Mouse (Mus musculus): Measurements from ENCODE around the gene Cacna1s. TPM values are rescaled to one million over a fixed set of nuclear protein-coding genes. Genes with fewer than 3 reads are reported as not detected.
A peak's percentile ranks its signal among the peaks of the same experiment; 100 is the strongest.

Cacna1s gene
- polyA plus RNA-seq (2014; fragmentation: Nextera tagmentation; extraction: Ambion mirVana) = 0.17 and 0.21 TPM in 2 replicates

- Histone ChIP-seq H3K4me2 (ENCODE audit: low read depth, severe bottlenecking) (no peak within 1 kb of the TSS), H3K9me3 (ENCODE audit: control insufficient read depth, low read length) (no peaks in the 10 kb centered on the region), H3K4me1 (ENCODE audit: control insufficient read depth, insufficient read depth, low read length) (peaks cover 8% of the 10 kb centered on the region; the same call in 1 of the 2 replicates), H3K27ac (replicated peaks; ENCODE audit: low read depth, low read length) (no peak within 1 kb of the TSS), H3K9ac (ENCODE audit: low read length) (no peak within 1 kb of the TSS), H3K27me3 (ENCODE audit: control insufficient read depth, insufficient read depth, low read length) (peaks cover 27% of the 10 kb centered on the region), H3K36me3 (ENCODE audit: control insufficient read depth, insufficient read depth, low read length) (no peaks in the 10 kb centered on the region), H3K4me3 (ENCODE audit: low read depth, low read length) (no peak within 1 kb of the TSS)
- DNase-seq (ENCODE audit: low spot score) (no peak), ATAC-seq (ENCODE audit: insufficient number of reproducible peaks, low FRiP score, low TSS enrichment, low read depth) (no peak)
- 23% methylated on average over 11 of the region's 11 CpGs for WGBS
These were observed at the start of gene Cacna1s for GRCm38 (mm10) chr1:136052547-136052946. TSS of gene Cacna1s (plus strand) at chr1:136052750.

- no peak within 1 kb of the TSS for H3K9ac ChIP-seq (ENCODE audit: low read length)
- H3K4me2 ChIP-seq (ENCODE audit: low read depth, severe bottlenecking) = peak within 1 kb of the TSS; percentile 80
- ATAC-seq (ENCODE audit: insufficient number of reproducible peaks, low FRiP score, low TSS enrichment, low read depth) (no peak), DNase-seq (ENCODE audit: low spot score) (no peak)
- H3K27ac ChIP-seq (replicated peaks; ENCODE audit: low read depth, low read length) = no peak within 1 kb of the TSS
- H3K4me3 ChIP-seq (ENCODE audit: low read depth, low read length) = no peak within 1 kb of the TSS
- H3K36me3 ChIP-seq (ENCODE audit: control insufficient read depth, insufficient read depth, low read length) = no peaks in the 10 kb centered on the region
- no peaks in the 10 kb centered on the region for H3K9me3 ChIP-seq (ENCODE audit: control insufficient read depth, low read length)
- WGBS = 67% methylated on average over 3 of the region's 3 CpGs
- no peaks in the 10 kb centered on the region for H3K4me1 ChIP-seq (ENCODE audit: control insufficient read depth, insufficient read depth, low read length)
- peaks cover 5% of the 10 kb centered on the region for H3K27me3 ChIP-seq (ENCODE audit: control insufficient read depth, insufficient read depth, low read length)
These were observed 46.2 kb upstream of the Cacna1s start, which contains the start of gene Igfn1 for GRCm38 (mm10) chr1:136006292-136006748. TSS of gene Igfn1 (minus strand) at chr1:136006342.

DNA sequence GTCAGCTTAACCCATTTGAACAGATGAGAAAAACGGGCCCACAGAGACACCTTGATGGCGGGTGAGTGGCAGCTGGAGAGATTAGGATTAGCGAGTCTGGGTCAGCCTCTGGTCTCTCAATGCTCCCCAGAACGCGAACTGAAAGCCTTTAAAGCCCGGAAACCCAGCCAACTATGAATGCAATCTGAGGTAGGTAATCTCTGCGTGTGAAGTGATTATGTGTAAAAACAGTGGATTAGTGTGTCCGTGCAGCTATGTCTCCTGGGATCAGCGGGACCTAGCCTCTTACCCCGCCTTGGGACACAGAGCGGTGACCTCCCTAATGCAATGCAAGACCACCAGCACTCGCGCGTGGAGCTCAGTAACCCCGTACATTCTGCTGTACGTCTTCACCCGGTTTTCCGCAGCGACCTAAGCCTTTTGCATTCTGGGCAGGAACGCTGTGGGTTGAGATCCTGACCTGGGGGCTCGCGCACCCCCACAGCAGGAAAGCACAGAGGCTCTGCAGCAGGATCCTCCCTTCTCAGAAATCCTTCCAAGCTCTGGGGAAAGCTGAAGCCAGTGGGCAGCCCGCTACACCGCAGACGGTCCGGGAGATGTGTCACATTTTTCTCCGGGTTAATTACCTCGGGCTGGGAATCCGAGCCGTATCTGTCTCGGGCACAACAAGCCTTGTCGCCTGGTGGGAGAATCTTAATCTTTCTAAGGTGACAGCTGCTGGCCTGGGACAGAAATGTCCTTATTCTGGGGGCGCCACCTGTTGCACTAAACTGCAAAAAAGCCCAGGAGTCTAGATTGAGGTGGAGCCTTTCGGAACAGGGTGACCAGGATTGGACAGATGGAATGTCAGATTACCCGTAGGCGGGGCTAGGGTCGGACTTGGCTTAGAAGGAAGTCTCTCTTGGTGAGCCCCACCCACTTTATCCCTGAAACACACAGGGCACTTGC lies 45.1 kb upstream of the Cacna1s start, which contains the start of gene Tmem9:
Gene Tmem9 (plus strand): TSS at position 940 of the 948 bp plus-strand sequence.
- WGBS = 3% methylated on average over 37 of the region's 37 CpGs
- Histone ChIP-seq H3K4me2 (ENCODE audit: low read depth, severe bottlenecking) (peak within 1 kb of the TSS; percentile 80), H3K36me3 (ENCODE audit: control insufficient read depth, insufficient read depth, low read length) (no peaks in the 10 kb centered on the region), H3K27ac (replicated peaks; ENCODE audit: low read depth, low read length) (no peak within 1 kb of the TSS), H3K4me3 (ENCODE audit: low read depth, low read length) (peak within 1 kb of the TSS; percentile 38), H3K9ac (ENCODE audit: low read length) (peak within 1 kb of the TSS; percentile 34), H3K9me3 (ENCODE audit: control insufficient read depth, low read length) (no peaks in the 10 kb centered on the region), H3K27me3 (ENCODE audit: control insufficient read depth, insufficient read depth, low read length) (peaks cover 5% of the 10 kb centered on the region), H3K4me1 (ENCODE audit: control insufficient read depth, insufficient read depth, low read length) (no peaks in the 10 kb centered on the region)
- ATAC-seq (ENCODE audit: insufficient number of reproducible peaks, low FRiP score, low TSS enrichment, low read depth) = peak; percentile 88
- peak; percentile 80 for DNase-seq (ENCODE audit: low spot score)

DNA sequence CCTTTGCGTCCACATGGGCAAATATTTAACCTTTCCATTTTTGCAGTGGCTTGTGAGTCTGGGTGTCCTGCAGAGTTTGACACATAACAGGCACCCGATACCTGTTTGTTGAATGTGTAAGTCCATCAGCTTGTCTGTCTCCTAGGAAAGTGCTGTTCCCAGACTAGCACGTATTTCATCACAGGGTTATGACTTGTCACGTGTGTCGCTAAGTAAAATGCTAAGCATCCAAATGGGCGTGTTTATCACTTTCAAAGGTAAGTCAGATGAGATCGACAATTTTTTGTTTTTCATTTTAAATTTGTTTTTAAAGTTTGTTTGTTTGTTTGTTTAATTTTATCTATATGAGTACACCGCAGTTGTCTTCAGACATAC lies 44.4 kb upstream of the Cacna1s start:
- no peak for DNase-seq (ENCODE audit: low spot score)
- ATAC-seq (ENCODE audit: insufficient number of reproducible peaks, low FRiP score, low TSS enrichment, low read depth) = no peak
- Histone ChIP-seq H3K9ac (ENCODE audit: low read length) (no peak overlapping the region), H3K4me3 (ENCODE audit: low read depth, low read length) (peak overlapping the region; percentile 38; the same call in 1 of the 2 replicates), H3K4me1 (ENCODE audit: control insufficient read depth, insufficient read depth, low read length) (no peaks in the 10 kb centered on the region), H3K4me2 (ENCODE audit: low read depth, severe bottlenecking) (peak overlapping the region; percentile 80; the same call in 1 of the 2 replicates), H3K36me3 (ENCODE audit: control insufficient read depth, insufficient read depth, low read length) (no peaks in the 10 kb centered on the region), H3K9me3 (ENCODE audit: control insufficient read depth, low read length) (no peaks in the 10 kb centered on the region), H3K27ac (replicated peaks; ENCODE audit: low read depth, low read length) (no peak overlapping the region), H3K27me3 (ENCODE audit: control insufficient read depth, insufficient read depth, low read length) (peaks cover 5% of the 10 kb centered on the region)
- WGBS = 22% methylated on average over 8 of the region's 8 CpGs

DNA sequence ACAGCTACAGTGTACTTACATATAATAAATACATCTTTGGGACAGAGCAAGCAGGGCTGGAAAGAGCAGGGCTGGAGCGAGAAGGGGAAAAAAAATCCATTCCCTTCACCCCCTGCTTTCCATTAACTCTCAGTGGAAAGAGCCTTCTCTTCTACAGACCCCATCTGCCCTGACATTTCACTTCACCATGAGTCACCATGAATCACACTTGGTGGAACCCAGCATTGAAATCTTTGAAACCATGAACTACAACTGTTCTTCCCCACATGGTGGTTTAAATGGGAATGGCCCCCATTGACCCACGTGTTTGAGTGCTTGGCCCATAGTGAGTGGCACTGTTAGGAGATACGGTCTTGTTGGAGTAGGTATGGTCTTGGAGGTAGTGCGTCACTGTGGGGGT lies 42.3 kb upstream of the Cacna1s start:
- Histone ChIP-seq H3K4me3 (ENCODE audit: low read depth, low read length) (no peak overlapping the region), H3K36me3 (ENCODE audit: control insufficient read depth, insufficient read depth, low read length) (no peaks in the 10 kb centered on the region)
- WGBS = 86% methylated on average over 4 of the region's 4 CpGs

GRCm38 (mm10) chr1:136013513-136013912 lies 39.0 kb upstream of the Cacna1s start:
- 0 out of 2 replicates have a peak, but pooled peaks cover 2% of the 10 kb centered on the region for H3K4me1 ChIP-seq (ENCODE audit: control insufficient read depth, insufficient read depth, low read length)
- DNase-seq (ENCODE audit: low spot score) = no peak

More for the DNA sequence above, 42.3 kb upstream of the Cacna1s start:
- H3K9ac ChIP-seq (ENCODE audit: low read length) = no peak overlapping the region
- no peaks in the 10 kb centered on the region for H3K4me1 ChIP-seq (ENCODE audit: control insufficient read depth, insufficient read depth, low read length)
- H3K9me3 ChIP-seq (ENCODE audit: control insufficient read depth, low read length) = no peaks in the 10 kb centered on the region
- ATAC-seq (ENCODE audit: insufficient number of reproducible peaks, low FRiP score, low TSS enrichment, low read depth) = no peak
- H3K27me3 ChIP-seq (ENCODE audit: control insufficient read depth, insufficient read depth, low read length) = peaks cover 5% of the 10 kb centered on the region
- no peak overlapping the region for H3K27ac ChIP-seq (replicated peaks; ENCODE audit: low read depth, low read length)
- no peak for DNase-seq (ENCODE audit: low spot score)
- H3K4me2 ChIP-seq (ENCODE audit: low read depth, severe bottlenecking) = no peak overlapping the region

GRCm38 (mm10) chr1:136014796-136015502 lies 37.6 kb upstream of the Cacna1s start:
- 76% methylated on average over 2 of the region's 2 CpGs for WGBS
- H3K9me3 ChIP-seq (ENCODE audit: control insufficient read depth, low read length) = no peaks in the 10 kb centered on the region
- H3K36me3 ChIP-seq (ENCODE audit: control insufficient read depth, insufficient read depth, low read length) = no peaks in the 10 kb centered on the region
- ATAC-seq (ENCODE audit: insufficient number of reproducible peaks, low FRiP score, low TSS enrichment, low read depth) = no peak
- no peak overlapping the region for H3K27ac ChIP-seq (replicated peaks; ENCODE audit: low read depth, low read length)
- DNase-seq (ENCODE audit: low spot score) = no peak
- H3K4me1 ChIP-seq (ENCODE audit: control insufficient read depth, insufficient read depth, low read length) = 0 out of 2 replicates have a peak, but pooled peaks cover 2% of the 10 kb centered on the region
- no peaks in the 10 kb centered on the region for H3K27me3 ChIP-seq (ENCODE audit: control insufficient read depth, insufficient read depth, low read length)
- H3K9ac ChIP-seq (ENCODE audit: low read length) = no peak overlapping the region
- H3K4me3 ChIP-seq (ENCODE audit: low read depth, low read length) = no peak overlapping the region
- no peak overlapping the region for H3K4me2 ChIP-seq (ENCODE audit: low read depth, severe bottlenecking)

More at GRCm38 (mm10) chr1:136013513-136013912, 39.0 kb upstream of the Cacna1s start:
- Histone ChIP-seq H3K27me3 (ENCODE audit: control insufficient read depth, insufficient read depth, low read length) (no peaks in the 10 kb centered on the region), H3K9me3 (ENCODE audit: control insufficient read depth, low read length) (no peaks in the 10 kb centered on the region), H3K9ac (ENCODE audit: low read length) (no peak overlapping the region), H3K4me3 (ENCODE audit: low read depth, low read length) (no peak overlapping the region), H3K36me3 (ENCODE audit: control insufficient read depth, insufficient read depth, low read length) (no peaks in the 10 kb centered on the region), H3K4me2 (ENCODE audit: low read depth, severe bottlenecking) (no peak overlapping the region), H3K27ac (replicated peaks; ENCODE audit: low read depth, low read length) (no peak overlapping the region)
- WGBS = 89% methylated on average over 4 of the region's 4 CpGs
- no peak for ATAC-seq (ENCODE audit: insufficient number of reproducible peaks, low FRiP score, low TSS enrichment, low read depth)

- 0 out of 2 replicates have a peak overlapping the region, but pooled peaks have one; percentile 13 for H3K4me2 ChIP-seq (ENCODE audit: low read depth, severe bottlenecking)
- no peak overlapping the region for H3K9ac ChIP-seq (ENCODE audit: low read length)
- ATAC-seq (ENCODE audit: insufficient number of reproducible peaks, low FRiP score, low TSS enrichment, low read depth) (peak; percentile 37; the same call in 1 of the 2 replicates), DNase-seq (ENCODE audit: low spot score) (peak; percentile 48)
- H3K27ac ChIP-seq (replicated peaks; ENCODE audit: low read depth, low read length) = no peak overlapping the region
- H3K4me3 ChIP-seq (ENCODE audit: low read depth, low read length) = no peak overlapping the region
- 57% methylated on average over 2 of the region's 2 CpGs for WGBS
- 0 out of 2 replicates have a peak, but pooled peaks cover 2% of the 10 kb centered on the region for H3K4me1 ChIP-seq (ENCODE audit: control insufficient read depth, insufficient read depth, low read length)
- H3K27me3 ChIP-seq (ENCODE audit: control insufficient read depth, insufficient read depth, low read length) = no peaks in the 10 kb centered on the region
- H3K9me3 ChIP-seq (ENCODE audit: control insufficient read depth, low read length) = no peaks in the 10 kb centered on the region
- H3K36me3 ChIP-seq (ENCODE audit: control insufficient read depth, insufficient read depth, low read length) = peaks cover 3% of the 10 kb centered on the region; the same call in 1 of the 2 replicates
These were observed 35.2 kb upstream of the Cacna1s start for GRCm38 (mm10) chr1:136017307-136017706.

Measured in limb, embryonic 11.5 days (tissue).